Mouse (Mus musculus): Measurements from ENCODE around the gene C1qtnf6.

The C1qtnf6 gene

DNA sequence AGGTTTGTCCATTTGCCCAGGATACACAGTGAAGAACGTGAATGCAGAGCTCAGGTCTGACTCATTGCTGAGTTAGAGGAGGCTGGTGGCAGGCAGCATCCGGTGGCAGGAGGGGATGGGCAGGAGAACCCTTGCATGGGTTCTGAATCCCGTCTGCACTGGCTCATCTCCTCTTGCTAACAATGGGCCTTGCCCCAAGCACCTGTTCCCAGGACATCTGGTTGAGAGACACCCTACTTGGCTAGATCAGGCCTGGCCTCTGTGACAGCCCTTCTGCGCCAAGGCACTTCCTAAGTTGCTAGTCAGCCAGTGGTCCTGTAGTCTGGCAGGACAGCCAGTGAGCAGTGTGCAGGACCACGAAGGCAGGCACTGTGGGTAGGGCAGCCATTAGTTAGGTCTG is 51.7 kb downstream of the C1qtnf6 start:
- no peak for DNase-seq

DNA sequence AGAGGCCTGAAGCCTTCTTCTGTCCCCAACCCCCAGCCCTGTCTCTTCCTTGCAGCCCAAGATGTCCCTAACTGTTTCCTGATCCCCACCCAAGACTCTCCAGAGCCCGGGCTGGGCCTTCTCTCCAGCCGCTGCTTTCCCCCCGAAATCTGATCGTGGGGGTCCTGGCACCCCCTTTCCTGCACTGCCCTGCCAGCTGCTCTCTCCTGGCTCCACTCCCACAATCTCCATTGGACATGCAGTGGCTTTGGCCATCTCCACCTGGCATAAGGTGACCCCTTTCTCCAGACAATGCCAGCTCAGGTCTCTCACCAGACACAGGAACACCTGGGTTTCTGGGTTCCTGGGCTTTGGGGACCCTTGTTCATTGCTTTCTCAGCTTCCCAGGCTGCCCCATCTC is 53.1 kb downstream of the C1qtnf6 start:
- no peak for DNase-seq

DNA sequence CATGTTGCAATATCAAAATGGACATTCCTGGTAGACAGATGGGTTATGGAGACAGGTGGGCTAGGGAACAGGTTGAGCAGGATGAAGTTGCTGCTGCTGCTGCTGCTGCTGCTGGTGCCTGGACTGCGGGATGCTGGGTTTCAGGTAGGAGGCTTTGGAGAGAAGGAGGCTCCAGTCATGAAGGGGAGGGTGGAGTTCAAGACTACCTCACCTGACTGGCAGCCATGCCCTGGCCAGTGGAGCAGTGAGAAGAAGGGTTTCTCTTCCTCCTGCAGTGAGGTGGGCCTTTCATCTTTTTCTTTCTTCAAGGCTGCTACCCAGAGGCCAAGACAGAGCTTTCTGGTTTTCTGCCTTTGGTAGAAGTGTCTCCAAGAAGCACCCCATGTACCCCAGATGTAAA is 54.3 kb downstream of the C1qtnf6 start:
- DNase-seq, result no peak

DNA sequence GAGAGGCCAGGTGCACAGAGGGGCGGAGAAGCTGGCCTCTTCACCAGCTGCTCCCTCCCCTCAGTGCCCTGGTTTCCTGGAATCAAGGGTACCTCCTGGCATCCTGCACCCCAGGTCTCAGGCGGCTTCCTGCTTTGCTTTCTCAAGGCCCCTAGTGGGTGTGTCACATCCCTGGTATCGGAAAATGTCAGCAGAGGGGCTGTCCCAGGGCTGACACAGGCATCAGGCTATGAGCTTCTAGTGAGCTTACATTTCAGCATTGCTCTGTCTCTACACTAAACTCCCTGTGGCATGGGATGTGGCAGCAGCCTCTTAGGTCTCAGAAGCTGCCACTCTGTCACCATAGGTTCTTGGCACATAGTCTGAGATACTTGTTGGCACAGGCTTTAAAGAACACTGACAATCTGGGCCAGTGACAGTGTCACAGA is 55.6 kb downstream of the C1qtnf6 start:
- DNase-seq, result no peak

DNA sequence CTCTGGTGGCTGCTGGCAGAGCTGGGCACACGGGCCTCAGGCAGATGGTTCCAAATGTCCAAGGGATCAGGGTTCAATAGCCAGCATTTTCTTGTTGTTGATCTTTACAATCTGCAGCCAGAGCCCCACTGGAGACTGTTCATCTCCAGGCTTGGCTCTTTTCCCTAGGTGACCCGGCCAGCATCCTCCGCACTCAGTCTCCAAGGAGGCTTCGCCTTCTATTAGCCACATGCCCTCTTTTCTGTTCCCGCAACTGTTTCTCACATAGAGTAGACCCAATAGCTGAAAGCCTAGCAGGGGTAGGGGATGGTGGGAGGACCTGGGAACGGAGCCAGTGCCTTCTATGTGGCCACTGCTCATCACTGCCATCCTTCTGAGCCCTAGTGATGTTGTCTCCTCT is 57.8 kb downstream of the C1qtnf6 start:
- DNase-seq, result no peak

Measured in lung, adult 18-20 months (tissue).